Mouse (Mus musculus) MEL (cell line): Measurements from ENCODE around the gene Ocel1. TPM values are rescaled to one million over a fixed set of nuclear protein-coding genes. Genes with fewer than 3 reads are reported as not detected.

Source experiments
- DNase-seq: peaks from one replicate; pipeline ENCODE4 v3.0.0; 2011; ENCODE audit warnings: low read depth, low spot score
- H3K27ac ChIP-seq: 2 replicates; pipeline ENCODE4 v1.5.1; 2012; ENCODE audit warnings: low read depth, mild to moderate bottlenecking, control low read depth, low read length, moderate library complexity; ENCODE audit not compliant: control insufficient read depth
- H3K27me3 ChIP-seq, 2 experiments: fragments of 150-350 bp in 1 of 2; sonication (generic) in 1 of 2; 2 replicates each; pipeline ENCODE4 v1.6.1; 2012; ENCODE audit warnings: low read length in 2 of 2, mild to moderate bottlenecking in 2 of 2, improper control_type of control experiment in 1 of 2, moderate library complexity in 1 of 2; ENCODE audit not compliant: insufficient read depth in 2 of 2, control insufficient read depth in 1 of 2
- H3K36me3 ChIP-seq, 2 experiments: 2 replicates each; pipeline ENCODE4 v1.6.1; 2012 to 2014; ENCODE audit warnings: low read length in 2 of 2, improper control_type of control experiment in 1 of 2, inconsistent platforms in 1 of 2, mild to moderate bottlenecking in 1 of 2; ENCODE audit not compliant: insufficient read depth in 2 of 2, control insufficient read depth in 1 of 2
- H3K4me1 ChIP-seq, 2 experiments: fragments of 150-350 bp in 1 of 2; sonication (generic) in 1 of 2; 2 replicates each; pipeline ENCODE4 v1.6.1; 2012; ENCODE audit warnings: low read length in 2 of 2, improper control_type of control experiment in 1 of 2, mild to moderate bottlenecking in 1 of 2; ENCODE audit not compliant: insufficient read depth in 2 of 2, control insufficient read depth in 1 of 2
- H3K4me3 ChIP-seq, 2 experiments: fragments of 150-350 bp in 1 of 2; sonication (generic) in 1 of 2; 2 replicates each; pipeline ENCODE4 v1.5.1; 2012; ENCODE audit warnings: low read depth in 2 of 2, low read length in 2 of 2, mild to moderate bottlenecking in 2 of 2, moderate library complexity in 2 of 2, control low read depth in 1 of 2, improper control_type of control experiment in 1 of 2; ENCODE audit not compliant: control insufficient read depth in 1 of 2, insufficient read depth in 1 of 2
- H3K79me2 ChIP-seq: 2 replicates; pipeline ENCODE4 v1.6.1; 2012; ENCODE audit warnings: mild to moderate bottlenecking, low read length, moderate library complexity; ENCODE audit not compliant: control insufficient read depth, poor library complexity, insufficient read depth
- H3K9ac ChIP-seq: 2 replicates; pipeline ENCODE4 v1.6.1; 2012; ENCODE audit warnings: low read depth, mild to moderate bottlenecking, control low read depth, low read length, moderate library complexity; ENCODE audit not compliant: control insufficient read depth, poor library complexity, severe bottlenecking
- H3K9me3 ChIP-seq: fragments of 150-350 bp; sonication (generic); replicated peaks from 2 replicates; pipeline ENCODE4 v1.6.1; 2012; ENCODE audit warnings: mild to moderate bottlenecking, low read length, improper control_type of control experiment, moderate library complexity; ENCODE audit not compliant: insufficient read depth
- E2F4 ChIP-seq: IDR thresholded peaks from 2 replicates; pipeline ENCODE4 v1.6.1; 2011; ENCODE audit warnings: low read depth, low read length, improper control_type of control experiment, borderline replicate concordance
- EP300 ChIP-seq, 2 experiments: IDR thresholded peaks; 2 replicates each; pipeline ENCODE4 v1.6.1; 2011; ENCODE audit warnings: improper control_type of control experiment in 2 of 2, low read length in 2 of 2, low read depth in 1 of 2, mild to moderate bottlenecking in 1 of 2
- JUND ChIP-seq: IDR thresholded peaks from 2 replicates; pipeline ENCODE4 v1.6.1; 2011; ENCODE audit warnings: low read depth, mild to moderate bottlenecking, improper control_type of control experiment, low read length
- MAFK ChIP-seq: IDR thresholded peaks from 2 replicates; pipeline ENCODE4 v1.6.1; 2011; ENCODE audit warnings: low read depth, mild to moderate bottlenecking, low read length, improper control_type of control experiment, borderline replicate concordance
- MAX ChIP-seq: IDR thresholded peaks from 2 replicates; pipeline ENCODE4 v1.6.1; 2011; ENCODE audit warnings: low read length, improper control_type of control experiment
- MXI1 ChIP-seq: IDR thresholded peaks from 2 replicates; pipeline ENCODE4 v1.6.1; 2011; ENCODE audit warnings: mild to moderate bottlenecking, low read depth, low read length, improper control_type of control experiment
- MYC ChIP-seq: IDR thresholded peaks from 2 replicates; pipeline ENCODE4 v1.6.1; 2011; ENCODE audit warnings: low read depth, mild to moderate bottlenecking, low read length, improper control_type of control experiment, moderate library complexity
- NRF1 ChIP-seq: IDR thresholded peaks from 2 replicates; pipeline ENCODE4 v1.6.1; 2014; ENCODE audit warnings: low read depth, mild to moderate bottlenecking, inconsistent platforms, low read length, improper control_type of control experiment, moderate library complexity; ENCODE audit not compliant: poor library complexity, insufficient read depth, severe bottlenecking
- POLR2A ChIP-seq, 2 experiments: IDR thresholded peaks; 2 replicates each; pipeline ENCODE4 v1.6.1; 2011 to 2012; ENCODE audit warnings: low read length in 2 of 2, mild to moderate bottlenecking in 2 of 2, control low read depth in 1 of 2, improper control_type of control experiment in 1 of 2, low read depth in 1 of 2, moderate library complexity in 1 of 2; ENCODE audit not compliant: control insufficient read depth in 1 of 2, insufficient read depth in 1 of 2, poor library complexity in 1 of 2
- POLR2AphosphoS2 ChIP-seq: IDR thresholded peaks from 2 replicates; pipeline ENCODE4 v1.6.1; 2011; ENCODE audit warnings: low read length, improper control_type of control experiment
- SIN3A ChIP-seq: IDR thresholded peaks from 2 replicates; pipeline ENCODE4 v1.6.1; 2012; ENCODE audit warnings: low read length, improper control_type of control experiment, inconsistent platforms
- UBTF ChIP-seq: IDR thresholded peaks from 2 replicates; pipeline ENCODE4 v1.6.1; 2012; ENCODE audit warnings: low read depth, mild to moderate bottlenecking, inconsistent platforms, low read length, improper control_type of control experiment, moderate library complexity, borderline replicate concordance; ENCODE audit not compliant: insufficient read depth
- ZC3H11A ChIP-seq: IDR thresholded peaks from 2 replicates; pipeline ENCODE4 v1.6.1; 2012; ENCODE audit warnings: low read depth, mild to moderate bottlenecking, inconsistent platforms, low read length, improper control_type of control experiment
- ZKSCAN1 ChIP-seq: IDR thresholded peaks from 2 replicates; pipeline ENCODE4 v1.6.1; 2012; ENCODE audit warnings: low read depth, mild to moderate bottlenecking, inconsistent platforms, low read length, improper control_type of control experiment, moderate library complexity
- ZNF384 ChIP-seq: IDR thresholded peaks from 2 replicates; pipeline ENCODE4 v1.6.1; 2012; ENCODE audit warnings: low read depth, mild to moderate bottlenecking, inconsistent platforms, low read length, improper control_type of control experiment
- polyA plus RNA-seq, 2 experiments: library from polyadenylated mRNA; stranded (reverse) in 1 of 2; unstranded in 1 of 2; fragments of >175 nt in 1 of 2; fragments of >200 nt in 1 of 2; gene quantifications; 2 replicates each; pipeline versions ENCODE4 v1.2.1 to v1.2.4; 2012; ENCODE audit warnings: low replicate concordance in 2 of 2, low read depth in 1 of 2; ENCODE audit not compliant: insufficient read length in 2 of 2, insufficient read depth in 1 of 2, missing spikeins in 1 of 2
- total RNA-seq: library from RNA; depleted of rRNA; stranded (reverse); fragments of 300-350 nt; gene quantifications from 2 replicates; pipeline ENCODE4 v1.2.3, GENCODE M21; 2012

Gene Ocel1
- total and polyA plus RNA-seq, 3 experiments = 16.2 to 18.3 TPM; not detected in 1

DNA sequence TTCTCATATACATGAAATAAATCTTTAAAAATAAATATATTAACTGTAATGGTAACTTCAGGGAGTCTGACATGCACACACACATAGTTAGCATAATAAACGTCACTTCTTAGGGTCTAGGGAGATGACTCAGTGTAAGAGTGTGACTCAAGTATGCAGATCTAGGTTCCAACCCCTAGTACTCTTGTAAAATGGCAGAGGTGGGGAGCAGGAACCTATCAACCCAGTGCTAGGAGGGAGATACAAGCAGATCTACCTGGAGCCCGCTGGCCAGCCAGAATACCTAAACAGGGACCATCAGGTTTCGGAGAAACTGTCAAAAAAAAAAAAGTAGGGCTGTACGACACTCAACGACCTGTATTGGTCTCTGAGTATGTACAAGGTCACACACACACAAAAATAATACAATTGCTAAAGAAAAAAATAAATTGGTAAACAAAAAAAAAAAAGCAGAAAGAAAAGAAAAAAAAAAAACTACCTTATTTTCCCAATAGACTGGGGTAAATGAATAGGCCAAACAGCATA is 325 bp upstream of the Ocel1 start:
- peak overlapping the region; percentile 78 for H3K9ac ChIP-seq
- H3K9me3 ChIP-seq = no peaks in the 10 kb centered on the region
- H3K27ac ChIP-seq = peak overlapping the region; percentile 92
- H3K79me2 ChIP-seq = peaks cover 6% of the 10 kb centered on the region; the same call in 1 of the 2 replicates
- DNase-seq = peak; percentile 83
- H3K36me3 ChIP-seq = peaks cover 0 to 9% of the 10 kb centered on the region in 2 experiments; a peak in 2 of 4 replicates
- H3K4me1 ChIP-seq = peaks cover 0 to 11% of the 10 kb centered on the region in 2 experiments; a peak in 2 of 4 replicates
- TF ChIP-seq E2F4 = no peak
- TF ChIP-seq SIN3A = peak; percentile 92
- TF ChIP-seq POLR2AphosphoS2 = peak; percentile 73
- TF ChIP-seq ZNF384 = peak; percentile 79
- peak; percentile 85; the same call in 1 of the 2 replicates for TF ChIP-seq MYC
- no peak for TF ChIP-seq JUND
- no peaks in the 10 kb centered on the region for H3K27me3 ChIP-seq
- H3K4me3 ChIP-seq = peak overlapping the region; percentile 36 to 65

DNA sequence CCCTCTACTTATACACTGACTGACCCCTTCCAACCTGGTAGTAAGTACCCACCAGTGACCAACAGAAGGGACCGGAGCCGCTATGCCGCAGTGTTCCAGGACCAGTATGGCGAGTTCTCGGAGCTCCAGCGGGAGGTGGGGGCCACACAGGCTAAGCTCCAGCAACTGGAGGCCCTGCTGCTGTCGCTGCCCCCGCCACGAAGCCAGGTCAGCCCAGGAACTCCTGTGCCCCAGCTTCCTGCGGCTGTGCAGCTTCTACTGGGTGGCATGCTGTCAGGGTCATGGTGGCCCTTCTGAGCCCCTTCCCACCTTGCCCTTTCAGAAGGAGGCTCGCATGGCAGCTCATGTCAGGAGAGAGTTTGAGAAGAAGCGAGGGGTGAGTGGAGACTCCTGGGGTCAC is 1.3 kb downstream of the Ocel1 start:
- Histone ChIP-seq H3K4me3 (no peak overlapping the region), H3K27ac (no peak overlapping the region), H3K9me3 (no peaks in the 10 kb centered on the region)
- TF ChIP-seq SIN3A = no peak
- no peak for TF ChIP-seq MAFK
- TF ChIP-seq UBTF = no peak
- no peak for TF ChIP-seq MYC
- TF ChIP-seq ZC3H11A = no peak
- TF ChIP-seq POLR2A (IDR thresholded peaks at IDR 0.05; ENCODE audit: control insufficient read depth in 1 of 2, insufficient read depth in 1 of 2, low read depth in 1 of 2, low read length in 2 of 2, poor library complexity in 1 of 2) = no peak
- no peak for TF ChIP-seq MXI1
- TF ChIP-seq, all 39 proteins: peak for 0
- peaks cover 0 to 11% of the 10 kb centered on the region in 2 experiments; a peak in 2 of 4 replicates for H3K4me1 ChIP-seq
- no peak overlapping the region for H3K9ac ChIP-seq
- no peak for DNase-seq
- peaks cover 0 to 9% of the 10 kb centered on the region in 2 experiments; a peak in 1 of 4 replicates for H3K36me3 ChIP-seq
- H3K27me3 ChIP-seq = no peaks in the 10 kb centered on the region
- H3K79me2 ChIP-seq = peaks cover 4% of the 10 kb centered on the region; the same call in 1 of the 2 replicates

DNA sequence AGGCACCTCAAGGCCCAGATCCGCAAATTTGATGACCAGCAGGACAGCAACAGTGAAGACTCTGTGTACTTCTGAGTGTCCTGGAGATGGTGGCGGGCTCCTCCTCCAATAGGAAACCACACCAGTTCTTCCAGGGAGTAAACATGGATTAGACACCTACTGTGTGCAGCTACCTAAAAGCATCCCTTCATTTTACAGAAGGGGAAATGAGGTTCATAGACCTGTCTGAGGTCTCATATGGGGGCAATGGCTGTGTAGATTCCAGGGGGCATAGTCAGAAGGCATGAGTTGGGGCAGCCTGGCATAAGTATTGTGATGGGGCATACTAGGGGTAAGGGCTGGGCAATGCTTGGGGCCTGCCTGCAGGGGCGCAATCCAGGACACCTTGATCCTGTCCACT is 1.9 kb downstream of the Ocel1 start:
- Histone ChIP-seq H3K9me3 (no peaks in the 10 kb centered on the region), H3K4me3 (no peak overlapping the region), H3K27me3 (no peaks in the 10 kb centered on the region), H3K79me2 (no peaks in the 10 kb centered on the region; the same call in 1 of the 2 replicates), H3K4me1 (peaks cover 0 to 7% of the 10 kb centered on the region in 2 experiments; a peak in 2 of 4 replicates), H3K36me3 (peaks cover 0 to 6% of the 10 kb centered on the region in 2 experiments; a peak in 1 of 4 replicates), H3K9ac (no peak overlapping the region), H3K27ac (no peak overlapping the region)
- no peak for DNase-seq
- TF ChIP-seq NRF1 (no peak), EP300 (IDR thresholded peaks at IDR 0.05; ENCODE audit: low read depth in 1 of 2, low read length in 2 of 2) (no peak), ZKSCAN1 (peak; percentile 60; the same call in 1 of the 2 replicates), MAX (no peak)
